Mouse (Mus musculus) forebrain, postnatal 0 days (tissue): Measurements from ENCODE around the gene Nell1. TPM values are rescaled to one million over a fixed set of nuclear protein-coding genes. Genes with fewer than 3 reads are reported as not detected.

Experiments
- ATAC-seq: fragments of 200-750 bp; cut with Nextera tagmentation; 2 replicates; pipeline ENCODE4 v1.8.0; 2017; ENCODE audit warnings: mild to moderate bottlenecking, moderate library complexity
- DNase-seq: peaks from one replicate; pipeline ENCODE4 v3.0.0-alpha.2; 2015
- H3K27ac ChIP-seq: fragments of 300-500 bp; sonication (generic); 2 replicates; pipeline ENCODE4 v1.5.1; 2014; ENCODE audit warnings: low read depth, mild to moderate bottlenecking, antibody characterized with exemption, low read length, moderate library complexity, mixed read lengths
- H3K27me3 ChIP-seq: fragments of 300-500 bp; sonication (generic); 2 replicates; pipeline ENCODE4 v1.6.1; 2014; ENCODE audit warnings: mild to moderate bottlenecking, low read length, mixed read lengths; ENCODE audit not compliant: insufficient read depth
- H3K36me3 ChIP-seq: fragments of 300-500 bp; sonication (generic); 2 replicates; pipeline ENCODE4 v1.6.1; 2014; ENCODE audit warnings: mild to moderate bottlenecking, moderate library complexity; ENCODE audit not compliant: insufficient read depth
- H3K4me1 ChIP-seq: fragments of 300-500 bp; sonication (generic); 2 replicates; pipeline ENCODE4 v1.6.1; 2014; ENCODE audit warnings: antibody characterized with exemption; ENCODE audit not compliant: insufficient read depth
- H3K4me2 ChIP-seq: fragments of 300-500 bp; sonication (generic); 2 replicates; pipeline ENCODE4 v1.6.1; 2014; ENCODE audit warnings: low read depth, mild to moderate bottlenecking, moderate library complexity
- H3K4me3 ChIP-seq: fragments of 300-500 bp; sonication (generic); 2 replicates; pipeline ENCODE4 v1.5.1; 2014; ENCODE audit warnings: low read depth, low read length, mixed read lengths
- H3K9ac ChIP-seq: fragments of 300-500 bp; sonication (generic); 2 replicates; pipeline ENCODE4 v1.6.1; 2014; ENCODE audit warnings: mild to moderate bottlenecking
- H3K9me3 ChIP-seq: fragments of 300-500 bp; sonication (generic); 2 replicates; pipeline ENCODE4 v1.6.1; 2016; ENCODE audit warnings: low read length
- CTCF ChIP-seq: sonication (generic); IDR thresholded peaks from 2 replicates; pipeline ENCODE4 v1.5.1; 2016; ENCODE audit warnings: antibody characterized with exemption, control low read depth, low read depth
- WGBS: fragments of 180-500 bp; shearing (Covaris S2); extraction: QIAGEN DNeasy Blood & Tissue Kit; methylation state at CpG from one replicate; pipeline ENCODE4 v1.1.7; 2014; 5-methylcytosine and 5-hydroxymethylcytosine counted together
- polyA plus RNA-seq: library from polyadenylated mRNA; unstranded; fragments of >200 nt; fragmentation: Nextera tagmentation; extraction: Ambion mirVana; gene quantifications from 2 replicates; pipeline ENCODE4 v1.2.1, GENCODE M21; 2015
- total RNA-seq: library from RNA; depleted of rRNA; stranded (reverse); fragments of >200 nt; gene quantifications from 2 replicates; pipeline ENCODE4 v1.2.3, GENCODE M21; 2014

Gene Nell1
- total and polyA plus RNA-seq, 2 experiments from 2014 or later, result 32.6 to 56.3 TPM

DNA sequence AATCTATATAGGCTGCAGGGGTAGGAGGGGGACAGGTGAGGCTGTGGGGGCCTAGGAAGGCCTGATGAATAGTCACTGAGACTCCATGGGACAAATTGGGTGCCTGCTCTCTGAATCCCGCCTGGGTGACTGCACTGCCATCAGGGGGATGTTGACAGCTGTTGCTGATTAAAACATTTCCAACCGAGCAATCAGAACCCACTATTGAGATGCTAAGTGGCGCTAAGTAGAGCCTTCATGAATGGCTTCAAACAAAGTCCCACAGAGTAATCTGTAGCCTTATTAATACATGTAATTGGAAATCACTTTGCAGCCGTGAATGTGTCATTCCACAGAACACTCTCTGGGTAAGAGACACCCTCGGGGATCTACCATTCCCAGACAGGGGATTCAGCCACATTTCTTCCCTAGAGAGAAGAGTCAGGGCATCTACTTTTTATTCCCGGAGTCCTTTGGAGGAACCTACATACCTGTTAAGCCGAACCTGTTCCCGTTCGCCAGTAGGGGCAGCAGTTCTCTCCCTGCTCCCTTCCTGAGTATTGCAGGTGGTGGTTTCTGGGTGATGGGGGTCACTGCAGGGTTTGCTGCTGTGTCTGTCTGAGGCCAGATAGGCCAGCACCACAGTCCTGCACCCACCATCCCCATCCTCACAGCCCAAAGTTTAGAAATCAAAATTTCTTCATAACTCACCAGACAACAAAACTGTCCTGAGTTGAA is 7.0 kb downstream of the Nell1 start:
- Histone ChIP-seq H3K4me2 (no peak overlapping the region), H3K4me3 (no peak overlapping the region), H3K27me3 (peaks cover 13% of the 10 kb centered on the region), H3K9me3 (no peaks in the 10 kb centered on the region), H3K4me1 (no peaks in the 10 kb centered on the region), H3K9ac (no peak overlapping the region), H3K27ac (no peak overlapping the region), H3K36me3 (no peaks in the 10 kb centered on the region)
- DNase-seq, result peak; percentile 45
- 8% methylated on average over 9 of the region's 9 CpGs for WGBS
- ATAC-seq, result peak; percentile 92
- peak; percentile 57 for TF ChIP-seq CTCF

DNA sequence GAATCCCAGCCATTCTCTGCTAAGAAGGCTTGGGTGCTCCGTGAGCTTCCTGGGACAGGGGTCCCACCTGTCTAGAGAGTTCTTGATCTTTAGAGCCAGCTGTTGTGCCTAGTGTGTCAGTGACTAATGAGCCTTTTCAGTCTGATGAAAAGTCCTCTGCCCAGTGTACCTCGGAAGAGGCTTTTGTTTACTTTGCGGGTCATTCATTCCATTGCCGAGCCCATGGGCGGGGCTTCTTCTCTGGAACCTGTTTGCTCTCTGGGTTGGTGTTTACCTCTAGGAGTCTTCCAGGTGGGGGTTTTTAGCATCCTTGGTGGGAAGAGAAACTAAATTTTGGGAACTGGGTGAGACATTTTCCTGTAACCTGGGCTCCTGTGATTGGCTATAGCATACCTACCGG is 10.0 kb downstream of the Nell1 start:
- no peaks in the 10 kb centered on the region for H3K4me1 ChIP-seq
- H3K27ac ChIP-seq, result no peak overlapping the region
- H3K4me2 ChIP-seq, result no peak overlapping the region
- H3K36me3 ChIP-seq, result no peaks in the 10 kb centered on the region
- 22% methylated on average over 6 of the region's 6 CpGs for WGBS
- no peak for TF ChIP-seq CTCF
- no peak for DNase-seq
- no peak overlapping the region for H3K9ac ChIP-seq
- ATAC-seq, result no peak
- no peaks in the 10 kb centered on the region for H3K9me3 ChIP-seq
- no peaks in the 10 kb centered on the region; the same call in none of the 2 replicates for H3K27me3 ChIP-seq
- no peak overlapping the region for H3K4me3 ChIP-seq

- no peaks in the 10 kb centered on the region for H3K36me3 ChIP-seq
- H3K27ac ChIP-seq, result no peak overlapping the region
- no peaks in the 10 kb centered on the region; the same call in 1 of the 2 replicates for H3K27me3 ChIP-seq
- 91% methylated on average over 8 of the region's 8 CpGs for WGBS
- no peaks in the 10 kb centered on the region for H3K4me1 ChIP-seq
- no peak overlapping the region for H3K4me3 ChIP-seq
- no peaks in the 10 kb centered on the region for H3K9me3 ChIP-seq
- no peak overlapping the region for H3K4me2 ChIP-seq
- DNase-seq (no peak), ATAC-seq (no peak)
- no peak overlapping the region for H3K9ac ChIP-seq
- no peak for TF ChIP-seq CTCF
Measured at GRCm38 (mm10) chr7:49985947-49986346, 11.3 kb downstream of the Nell1 start.

DNA sequence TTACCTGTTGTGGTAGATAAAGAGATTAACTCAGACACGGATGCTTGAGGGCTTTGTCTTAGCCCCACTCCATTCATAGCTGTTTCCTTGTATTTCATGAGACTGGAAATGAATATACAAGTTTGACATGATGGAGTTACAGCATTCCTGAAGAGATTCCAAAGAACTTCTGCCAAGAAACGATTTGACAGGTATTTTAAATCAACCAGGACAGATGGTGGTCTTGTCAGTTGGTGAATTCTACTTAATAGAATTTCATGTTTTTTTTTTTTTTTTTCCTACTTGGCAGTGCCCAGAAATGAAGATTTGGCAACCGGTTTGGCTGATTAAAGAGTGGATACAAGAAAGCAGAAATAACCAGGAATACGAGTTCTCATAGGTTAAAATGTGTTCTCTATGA is 24.7 kb downstream of the Nell1 start:
- no peaks in the 10 kb centered on the region for H3K36me3 ChIP-seq
- H3K4me3 ChIP-seq, result no peak overlapping the region
- H3K27me3 ChIP-seq, result no peaks in the 10 kb centered on the region
- H3K4me1 ChIP-seq, result no peaks in the 10 kb centered on the region
- WGBS, result 56% methylated on average over 4 of the region's 4 CpGs
- no peak overlapping the region for H3K9ac ChIP-seq
- H3K4me2 ChIP-seq, result no peak overlapping the region
- DNase-seq (peak; percentile 50), ATAC-seq (no peak)
- no peak for TF ChIP-seq CTCF
- no peaks in the 10 kb centered on the region for H3K9me3 ChIP-seq
- H3K27ac ChIP-seq, result no peak overlapping the region

GRCm38 (mm10) chr7:50005268-50005667 is 30.6 kb downstream of the Nell1 start:
- 79% methylated on average over 2 of the region's 2 CpGs for WGBS
- Histone ChIP-seq H3K4me1 (no peaks in the 10 kb centered on the region), H3K4me3 (no peak overlapping the region), H3K4me2 (no peak overlapping the region), H3K36me3 (no peaks in the 10 kb centered on the region), H3K9me3 (no peaks in the 10 kb centered on the region), H3K27ac (no peak overlapping the region), H3K9ac (no peak overlapping the region), H3K27me3 (no peaks in the 10 kb centered on the region)
- ATAC-seq, result no peak
- TF ChIP-seq CTCF, result no peak
- DNase-seq, result no peak

- H3K9ac ChIP-seq, result no peak overlapping the region
- WGBS, result 70% methylated on average over 13 of the region's 13 CpGs
- no peaks in the 10 kb centered on the region for H3K4me1 ChIP-seq
- no peaks in the 10 kb centered on the region for H3K9me3 ChIP-seq
- H3K4me3 ChIP-seq, result no peak overlapping the region
- ATAC-seq (no peak), DNase-seq (no peak)
- no peaks in the 10 kb centered on the region for H3K27me3 ChIP-seq
- no peaks in the 10 kb centered on the region for H3K36me3 ChIP-seq
- no peak overlapping the region for H3K4me2 ChIP-seq
- no peak for TF ChIP-seq CTCF
- H3K27ac ChIP-seq, result no peak overlapping the region
Measured at GRCm38 (mm10) chr7:50035187-50036153, 60.8 kb downstream of the Nell1 start.

- no peak overlapping the region for H3K4me3 ChIP-seq
- DNase-seq (no peak), ATAC-seq (no peak)
Measured at GRCm38 (mm10) chr7:50041112-50041511, 66.4 kb downstream of the Nell1 start.

More at GRCm38 (mm10) chr7:50041112-50041511, 66.4 kb downstream of the Nell1 start:
- TF ChIP-seq CTCF, result no peak
- no peaks in the 10 kb centered on the region for H3K27me3 ChIP-seq
- H3K9me3 ChIP-seq, result no peaks in the 10 kb centered on the region
- H3K4me2 ChIP-seq, result no peak overlapping the region
- H3K4me1 ChIP-seq, result no peaks in the 10 kb centered on the region
- no peak overlapping the region for H3K9ac ChIP-seq
- H3K27ac ChIP-seq, result no peak overlapping the region
- WGBS, result 62% methylated on average over 6 of the region's 6 CpGs
- no peaks in the 10 kb centered on the region for H3K36me3 ChIP-seq
